Mouse (Mus musculus) mesoderm, embryonic 11.5 days (tissue): ENCODE data around the gene Pot1a.

Experiments used
- DNase-seq: peaks from one replicate; pipeline ENCODE4 v3.0.0-alpha.2; 2012; ENCODE audit warnings: low read depth, low spot score

Pot1a gene

GRCm38 (mm10) chr6:25808806-25809495 is at the start of gene Pot1a:
Pot1a (minus strand) TSS chr6:25809246.
- peak; percentile 99 for DNase-seq

GRCm38 (mm10) chr6:25836261-25836660 is 27.2 kb upstream of the Pot1a start:
- DNase-seq, result peak; percentile 5

- no peak for DNase-seq
These were observed 3.0 kb downstream of the Pot1a start for GRCm38 (mm10) chr6:25806021-25806420.

GRCm38 (mm10) chr6:25802269-25802668 is 6.8 kb downstream of the Pot1a start:
- DNase-seq, result no peak

- DNase-seq, result no peak
These were observed 7.8 kb downstream of the Pot1a start for GRCm38 (mm10) chr6:25801230-25801629.

- no peak for DNase-seq
These were observed 40.8 kb downstream of the Pot1a start for GRCm38 (mm10) chr6:25768238-25768637.

- no peak for DNase-seq
These were observed 41.5 kb downstream of the Pot1a start for GRCm38 (mm10) chr6:25767552-25767951.

- DNase-seq, result peak; percentile 60
These were observed 42.0 kb downstream of the Pot1a start for GRCm38 (mm10) chr6:25767073-25767472.

GRCm38 (mm10) chr6:25766283-25766682 is 42.8 kb downstream of the Pot1a start:
- DNase-seq, result no peak

GRCm38 (mm10) chr6:25752651-25753050 is 56.4 kb downstream of the Pot1a start:
- DNase-seq, result no peak

GRCm38 (mm10) chr6:25736533-25736932 is 72.5 kb downstream of the Pot1a start:
- DNase-seq, result no peak

GRCm38 (mm10) chr6:25726560-25726959 is 82.5 kb downstream of the Pot1a start:
- no peak for DNase-seq

GRCm38 (mm10) chr6:25710601-25711000 is 98.4 kb downstream of the Pot1a start:
- DNase-seq, result no peak

GRCm38 (mm10) chr6:25709250-25709895 is 99.7 kb downstream of the Pot1a start:
- DNase-seq, result peak; percentile 16

- no peak for DNase-seq
These were observed 109.1 kb downstream of the Pot1a start for GRCm38 (mm10) chr6:25699956-25700355.
